Mouse (Mus musculus) lung, postnatal 4 days (tissue): Measurements from ENCODE around the gene Myadm.
"Not testable (repeated sequence)": the region's sequence is repeated elsewhere in the genome, so short reads cannot be mapped to it uniquely, and the experiment has no call there.

ENCODE experiments used
- DNase-seq, 2 experiments: peaks; one replicate each; pipeline ENCODE4 v3.0.0; 2021

Myadm gene

GRCm38 (mm10) chr7:3291197-3291596 lies 2.3 kb downstream of the Myadm start:
- peak; percentile 78 to 81 for DNase-seq

DNA sequence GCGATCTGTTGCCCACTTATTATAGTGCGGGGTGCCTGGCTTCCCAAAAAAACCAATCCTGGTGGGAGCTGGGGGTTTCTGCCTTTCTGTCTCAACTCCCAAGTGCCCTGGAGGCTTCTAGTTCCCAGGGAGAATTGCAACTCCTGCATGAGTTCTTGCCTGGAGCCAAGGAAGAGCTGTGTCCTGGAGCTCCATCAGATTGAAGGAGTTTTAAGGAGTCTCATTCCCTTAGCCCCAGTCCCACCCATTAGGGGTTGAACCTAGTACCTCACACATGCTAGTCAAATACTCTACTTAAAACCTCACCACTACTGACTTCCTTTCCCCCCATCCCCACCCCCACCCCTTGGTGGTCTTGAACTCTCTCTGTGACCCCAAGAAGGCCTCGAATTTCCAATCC lies 2.9 kb downstream of the Myadm start:
- DNase-seq = no peak

DNA sequence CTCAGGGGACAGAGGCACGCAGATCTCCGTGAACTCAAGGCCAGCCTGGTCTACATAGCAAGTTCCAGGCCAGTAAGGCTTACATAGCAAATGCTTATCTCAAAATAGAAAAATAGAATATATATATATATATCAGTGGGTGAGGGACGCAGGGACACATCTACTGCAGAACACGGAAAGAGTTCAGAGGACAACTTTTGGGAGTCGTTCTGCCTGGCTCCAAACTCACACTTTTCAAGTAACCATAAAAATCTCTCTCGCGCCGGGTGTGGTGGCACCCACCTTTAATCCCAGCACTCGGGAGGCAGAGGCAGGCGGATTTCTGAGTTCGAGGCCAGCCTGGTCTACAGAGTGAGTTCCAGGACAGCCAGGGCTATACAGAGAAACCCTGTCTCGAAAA lies 3.4 kb downstream of the Myadm start:
- DNase-seq = not testable (repeated sequence)

GRCm38 (mm10) chr7:3292791-3293190 lies 3.9 kb downstream of the Myadm start:
- peak; percentile 96 to 98 for DNase-seq

DNA sequence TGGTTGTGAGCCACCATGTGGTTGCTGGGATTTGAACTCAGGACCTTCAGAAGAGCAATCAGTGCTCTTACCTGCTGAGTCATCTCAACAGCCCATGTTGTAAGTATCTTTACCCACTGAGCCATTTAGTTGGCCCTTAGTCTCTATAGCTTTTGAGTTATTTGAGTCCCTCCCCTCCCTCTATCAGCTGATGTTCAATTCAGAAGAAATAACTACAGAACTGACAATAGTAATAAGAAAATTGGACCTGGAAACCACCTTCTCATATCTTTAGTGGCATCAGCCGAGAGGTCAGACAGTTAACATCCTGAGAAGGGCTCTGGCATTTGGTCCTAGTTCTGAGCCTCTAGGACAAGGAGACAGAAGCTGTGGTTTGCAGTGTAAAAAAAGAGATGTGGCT lies 5.9 kb downstream of the Myadm start:
- DNase-seq = no peak

DNA sequence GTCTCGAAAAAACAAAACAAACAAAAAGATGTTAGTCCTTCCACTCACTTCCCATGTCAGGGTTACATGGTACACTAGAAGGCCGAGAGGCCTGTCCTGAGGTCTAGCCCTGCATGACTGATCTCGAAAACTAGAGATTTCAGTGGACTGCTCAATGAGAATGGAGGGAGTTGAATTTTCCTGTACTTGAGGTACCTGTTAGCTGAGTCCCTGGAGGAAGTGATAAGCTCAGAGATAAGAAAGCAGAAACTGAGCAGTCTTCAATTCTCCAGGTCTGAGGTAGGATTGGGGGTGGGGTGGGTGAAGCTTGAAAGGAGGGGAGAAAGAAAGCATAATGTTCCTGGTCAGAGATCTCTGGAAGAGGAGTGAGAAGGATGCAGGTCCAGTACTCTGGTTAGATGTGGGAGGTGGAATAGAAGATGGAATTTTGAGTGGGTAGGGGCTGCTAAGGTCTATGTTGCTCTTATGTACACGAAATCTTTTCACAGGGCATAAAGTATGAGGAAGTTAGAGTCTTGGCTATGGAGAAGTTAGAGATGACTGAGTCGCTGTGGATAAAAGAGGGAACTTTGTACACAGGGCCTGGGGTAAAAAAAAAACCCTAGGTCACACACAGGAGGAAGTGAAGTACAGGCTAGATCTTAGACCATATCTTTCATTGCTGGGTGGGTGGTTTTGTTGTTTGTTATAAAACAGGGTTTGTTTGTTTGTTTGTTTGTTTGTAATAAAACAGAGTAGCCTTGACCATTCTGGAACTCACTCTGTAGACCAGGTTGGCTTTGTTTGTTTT lies 6.6 kb downstream of the Myadm start:
- DNase-seq = no peak

DNA sequence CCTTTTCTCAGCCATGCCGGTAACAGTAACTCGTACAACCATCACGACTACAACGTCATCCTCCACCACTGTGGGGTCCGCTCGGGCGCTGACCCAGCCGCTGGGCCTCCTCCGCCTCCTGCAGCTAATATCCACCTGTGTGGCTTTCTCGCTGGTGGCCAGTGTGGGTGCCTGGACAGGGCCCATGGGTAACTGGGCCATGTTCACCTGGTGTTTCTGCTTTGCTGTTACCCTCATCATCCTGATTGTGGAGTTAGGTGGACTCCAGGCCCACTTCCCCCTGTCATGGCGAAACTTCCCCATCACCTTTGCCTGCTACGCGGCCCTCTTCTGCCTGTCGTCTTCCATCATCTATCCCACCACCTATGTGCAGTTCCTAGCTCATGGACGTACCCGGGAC lies 7.8 kb downstream of the Myadm start:
- DNase-seq = no peak

GRCm38 (mm10) chr7:3299941-3300617 lies 11.2 kb downstream of the Myadm start:
- peak in 1 of 2 experiments; percentile 49 for DNase-seq

DNA sequence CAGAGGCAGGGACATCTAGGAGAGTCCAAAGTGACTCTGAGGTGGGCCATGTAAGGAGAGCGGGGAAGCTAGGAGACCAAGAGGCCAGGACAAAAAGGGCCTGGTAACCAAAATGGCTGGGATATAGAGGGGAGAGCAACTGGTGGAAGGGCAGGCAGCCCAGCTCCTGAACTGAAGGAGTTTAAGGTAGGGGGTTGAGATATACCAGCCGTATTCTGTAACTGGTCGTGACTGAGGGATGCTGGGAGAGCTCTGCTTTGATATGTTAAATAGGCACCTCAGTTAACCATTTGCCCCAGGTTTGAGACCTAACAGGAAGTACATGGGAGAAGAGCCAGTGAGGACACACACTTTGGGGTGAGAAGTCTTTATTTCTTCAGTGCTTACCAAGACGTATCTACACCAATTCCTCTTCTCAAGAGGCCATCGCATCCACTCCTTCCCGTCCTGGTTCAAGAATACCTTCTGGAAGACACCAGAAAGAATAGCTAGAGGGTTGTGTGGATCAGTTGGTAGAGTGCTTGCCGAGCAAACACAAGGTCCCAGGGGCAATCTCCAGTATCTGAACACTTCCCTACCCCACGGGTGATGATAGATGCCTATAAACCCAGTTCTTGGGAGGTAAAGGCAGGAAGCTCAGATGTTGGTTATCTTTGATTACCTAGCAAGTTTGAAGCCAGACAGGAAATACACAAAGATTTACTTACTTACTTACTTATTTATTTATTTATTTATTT lies 12.2 kb downstream of the Myadm start:
- DNase-seq = no peak

- peak; percentile 59 to 61 for DNase-seq
Measured at GRCm38 (mm10) chr7:3301628-3302555, 13.0 kb downstream of the Myadm start.

DNA sequence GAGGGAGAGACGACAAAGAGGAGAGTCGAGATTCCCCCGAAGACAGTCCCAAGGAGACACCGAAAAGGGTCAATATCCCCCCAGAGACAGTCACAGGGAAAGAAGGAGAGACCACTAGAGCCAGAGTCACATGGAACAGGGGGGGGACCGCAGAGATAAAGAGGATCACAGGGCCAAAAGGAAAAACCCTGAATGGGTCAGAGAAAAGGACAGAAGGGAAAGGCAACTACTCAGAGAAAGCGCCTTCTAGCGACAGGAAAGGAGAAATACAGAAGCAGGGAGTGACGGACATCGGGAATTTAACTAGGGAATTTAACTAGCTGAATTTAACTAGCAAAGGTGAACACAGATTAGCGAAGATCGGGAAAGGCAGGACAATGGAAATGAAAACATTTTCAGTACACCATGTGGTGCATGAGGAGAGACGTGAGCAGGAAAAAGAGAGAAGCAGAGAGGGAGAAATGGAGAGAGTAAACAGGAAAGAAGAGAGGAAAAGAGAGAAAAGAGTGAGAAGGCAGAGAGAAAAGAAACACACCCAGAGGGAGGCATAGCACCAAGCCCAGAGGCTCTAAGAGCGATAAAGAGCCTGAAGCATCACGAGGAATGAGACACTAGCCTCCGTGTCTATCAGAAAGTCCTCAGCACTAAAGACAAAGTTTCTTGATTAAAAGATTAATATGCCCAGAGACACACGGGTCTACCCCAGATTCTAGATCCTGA lies 13.8 kb downstream of the Myadm start:
- DNase-seq = peak in 1 of 2 experiments; percentile 21

GRCm38 (mm10) chr7:3303276-3303781 lies 14.4 kb downstream of the Myadm start:
- peak; percentile 49 to 51 for DNase-seq

- no peak for DNase-seq
Measured at GRCm38 (mm10) chr7:3303789-3304188, 14.9 kb downstream of the Myadm start.

GRCm38 (mm10) chr7:3304298-3304697 lies 15.4 kb downstream of the Myadm start:
- DNase-seq = peak in 1 of 2 experiments; percentile 42

DNA sequence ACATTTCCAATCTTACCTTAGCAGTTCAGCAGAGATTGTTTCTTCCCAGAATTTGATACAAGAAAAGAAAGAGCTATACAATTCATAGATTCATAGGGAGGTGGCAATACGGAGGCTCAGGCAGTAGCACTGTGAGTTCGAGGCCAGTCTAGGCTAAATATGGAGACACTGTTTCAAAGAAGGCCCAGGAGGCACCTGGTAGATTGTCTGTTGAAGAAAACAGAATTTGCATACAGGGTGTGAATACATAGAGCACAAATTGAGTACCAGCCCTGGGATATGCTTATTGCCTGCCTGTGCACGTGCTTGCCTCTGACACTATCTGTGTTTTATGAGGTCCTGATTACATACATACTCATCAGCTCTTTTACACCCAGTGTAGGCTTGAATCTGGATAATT lies 17.5 kb downstream of the Myadm start:
- no peak for DNase-seq

GRCm38 (mm10) chr7:3308646-3309045 lies 19.8 kb downstream of the Myadm start:
- DNase-seq = no peak

- no peak for DNase-seq
Measured at GRCm38 (mm10) chr7:3310233-3310632, 21.4 kb downstream of the Myadm start.

DNA sequence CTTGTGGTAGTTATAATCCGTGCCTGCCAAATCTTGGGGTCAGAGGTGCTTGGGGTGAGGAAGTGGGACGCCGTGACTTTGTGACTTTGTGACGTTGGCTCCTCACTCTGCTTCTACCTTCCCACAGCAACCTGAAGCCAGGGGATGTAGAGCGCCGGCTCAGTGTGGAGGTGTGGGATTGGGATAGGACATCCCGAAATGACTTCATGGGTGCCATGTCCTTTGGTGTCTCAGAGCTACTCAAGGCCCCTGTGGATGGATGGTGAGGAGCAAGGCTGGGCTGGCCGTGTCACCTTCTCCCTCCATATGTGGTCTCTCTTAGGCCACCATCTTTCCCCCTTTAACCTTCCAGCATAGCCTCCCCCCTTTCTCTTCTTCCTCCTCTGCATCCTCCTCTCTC lies 24.7 kb downstream of the Myadm start:
- no peak for DNase-seq

DNA sequence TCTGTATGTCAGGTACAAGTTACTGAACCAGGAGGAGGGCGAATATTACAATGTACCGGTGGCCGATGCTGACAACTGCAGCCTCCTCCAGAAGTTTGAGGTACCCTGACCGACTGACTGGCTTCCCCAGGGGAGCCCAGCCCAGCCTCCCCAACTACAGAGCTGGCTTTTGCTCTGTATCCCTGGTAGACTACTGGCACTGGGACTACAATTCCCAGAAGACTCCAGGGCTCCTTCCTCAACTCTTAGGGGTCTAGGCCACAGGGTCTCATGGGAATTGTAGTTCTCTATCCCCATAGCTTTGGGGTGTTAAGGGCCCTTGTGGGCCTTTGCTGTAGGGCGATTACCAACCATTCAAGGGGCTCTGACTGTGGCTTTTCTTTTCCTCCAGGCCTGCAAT lies 25.2 kb downstream of the Myadm start:
- no peak for DNase-seq

DNA sequence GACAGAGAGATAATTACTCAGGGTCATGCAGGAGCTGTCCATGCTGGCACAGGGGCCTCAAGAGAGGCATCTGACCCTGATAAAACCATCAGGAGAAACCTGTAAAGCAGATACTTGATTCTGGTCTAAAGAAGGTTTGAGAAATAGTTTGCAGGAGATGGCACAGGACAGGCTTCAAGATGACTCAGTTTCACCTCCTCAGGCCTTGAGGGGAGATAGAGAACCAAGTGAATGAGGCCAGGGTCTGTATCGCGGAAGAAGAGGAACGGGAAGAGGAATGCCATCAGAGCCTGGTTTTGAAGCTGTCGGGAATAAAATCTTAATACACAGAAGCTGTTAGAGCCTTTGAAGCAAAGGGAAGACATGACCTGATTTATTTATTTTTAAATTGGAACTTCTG lies 28.8 kb downstream of the Myadm start:
- no peak for DNase-seq

GRCm38 (mm10) chr7:3320856-3321255 lies 32.0 kb downstream of the Myadm start:
- no peak for DNase-seq

GRCm38 (mm10) chr7:3323826-3324225 lies 34.9 kb downstream of the Myadm start:
- DNase-seq = no peak
